Mouse (Mus musculus): ENCODE results near the gene Prr15l.

The Prr15l gene

GRCm38 (mm10) chr11:96975511-96976378 is 47.8 kb downstream of the Prr15l start:
- no peak for DNase-seq (ENCODE audit: extremely low spot score, low spot score)

GRCm38 (mm10) chr11:96976379-96976687 is 48.4 kb downstream of the Prr15l start:
- DNase-seq (ENCODE audit: extremely low spot score, low spot score), result no peak

GRCm38 (mm10) chr11:96976911-96977591 is 49.1 kb downstream of the Prr15l start:
- no peak for DNase-seq (ENCODE audit: extremely low spot score, low spot score)

- DNase-seq (ENCODE audit: extremely low spot score, low spot score), result peak; percentile 100
Measured at GRCm38 (mm10) chr11:96977606-96978400, 49.9 kb downstream of the Prr15l start.

- no peak for DNase-seq (ENCODE audit: extremely low spot score, low spot score)
Measured at GRCm38 (mm10) chr11:96978401-96979246, 50.7 kb downstream of the Prr15l start.

GRCm38 (mm10) chr11:96979329-96979728 is 51.4 kb downstream of the Prr15l start:
- DNase-seq (ENCODE audit: extremely low spot score, low spot score), result no peak

GRCm38 (mm10) chr11:96980021-96980420 is 52.1 kb downstream of the Prr15l start:
- DNase-seq (ENCODE audit: extremely low spot score, low spot score), result no peak

GRCm38 (mm10) chr11:96981461-96981860 is 53.6 kb downstream of the Prr15l start:
- DNase-seq (ENCODE audit: extremely low spot score, low spot score), result no peak

- peak; percentile 81 for DNase-seq (ENCODE audit: extremely low spot score, low spot score)
Measured at GRCm38 (mm10) chr11:96982355-96982754, 54.5 kb downstream of the Prr15l start.

- DNase-seq (ENCODE audit: extremely low spot score, low spot score), result no peak
Measured at GRCm38 (mm10) chr11:96982859-96983258, 55.0 kb downstream of the Prr15l start, which contains the start of gene Sp2. Gene Sp2, minus strand, starts transcription at chr11:96982959.

- DNase-seq (ENCODE audit: extremely low spot score, low spot score), result no peak
Measured at GRCm38 (mm10) chr11:96984903-96985302, 57.0 kb downstream of the Prr15l start.

GRCm38 (mm10) chr11:96986463-96986862 is 58.6 kb downstream of the Prr15l start:
- DNase-seq (ENCODE audit: extremely low spot score, low spot score), result no peak

Data from neural tube, embryonic 10.5 days (tissue).